ENCODE assay signal across 27 mouse cellular contexts in genomic region chr6:65531232-65531848, GRCm38 (mm10). TPM values are rescaled to one million over a fixed set of nuclear protein-coding genes. Genes with fewer than 3 reads are reported as not detected.
DNase-seq lines count a peak whose midpoint lies in the region; ATAC-seq and TF ChIP-seq lines count a peak whose summit lies in the region.
"Had no signal": no experiment of that assay in that cellular context is flagged by ENCODE, and none has a peak within 500 bp of the region (broad histone marks: within the 10 kb centered on the region; RNA-seq: fewer than 3 reads in every experiment).

No protein-coding gene starts in this region.

- H3K27me3 ChIP-seq in forebrain, embryonic 13.5 days: no peaks in the 10 kb centered on the region
- no peaks in the 10 kb centered on the region for H3K27me3 ChIP-seq in forebrain, embryonic 11.5 days (ENCODE audit: control insufficient read depth, insufficient read depth, low read length)
- no peaks in the 10 kb centered on the region for H3K27me3 ChIP-seq in lung, embryonic 14.5 days (ENCODE audit: insufficient read depth, low read length)
- no peaks in the 10 kb centered on the region for H3K27me3 ChIP-seq in midbrain, postnatal 0 days (ENCODE audit: insufficient read depth, low read length)
- H3K27me3 ChIP-seq: embryonic facial prominence, embryonic 15.5 days; heart, embryonic 12.5 days; hindbrain, embryonic 15.5 days; limb, embryonic 13.5 days; liver, embryonic 13.5 days; megakaryocyte, embryonic 14.5 days had no signal

- WGBS in forebrain, embryonic 13.5 days: 78% methylated on average over 3 of the region's 3 CpGs
- 83% methylated on average over 3 of the region's 3 CpGs for WGBS in forebrain, embryonic 11.5 days
- 48% methylated on average over 3 of the region's 3 CpGs for WGBS in lung, embryonic 14.5 days
- 66% methylated on average over 3 of the region's 3 CpGs for WGBS in midbrain, postnatal 0 days

- no peak for TF ChIP-seq CTCF in lung, embryonic 14.5 days (IDR thresholded peaks at IDR 0.05; ENCODE audit: low read depth)
- TF ChIP-seq CTCF in brain, embryonic 14.5 days (IDR thresholded peaks at IDR 0.05; ENCODE audit: borderline replicate concordance, extremely low read depth, insufficient read depth, insufficient read length): no peak
- TF ChIP-seq CTCF in midbrain, postnatal 0 days (IDR thresholded peaks at IDR 0.05): no peak

- H3K9me3 ChIP-seq in forebrain, embryonic 13.5 days (replicated peaks): no peaks in the 10 kb centered on the region
- no peaks in the 10 kb centered on the region for H3K9me3 ChIP-seq in forebrain, embryonic 11.5 days (ENCODE audit: control insufficient read depth, low read length)
- no peaks in the 10 kb centered on the region for H3K9me3 ChIP-seq in lung, embryonic 14.5 days (ENCODE audit: low read depth, low read length)
- H3K9me3 ChIP-seq in midbrain, postnatal 0 days (ENCODE audit: low read length): no peaks in the 10 kb centered on the region
- H3K9me3 ChIP-seq: embryonic facial prominence, embryonic 15.5 days; heart, embryonic 12.5 days; hindbrain, embryonic 15.5 days; limb, embryonic 13.5 days; liver, embryonic 13.5 days; megakaryocyte, embryonic 14.5 days had no signal

- TF ChIP-seq POLR2A in brain, embryonic 14.5 days (IDR thresholded peaks at IDR 0.05; ENCODE audit: borderline replicate concordance, extremely low read depth, insufficient read depth, insufficient read length, poor library complexity, severe bottlenecking): no peak

- H3K4me2 ChIP-seq in forebrain, embryonic 13.5 days: no peak overlapping the region
- no peak overlapping the region for H3K4me2 ChIP-seq in forebrain, embryonic 11.5 days (ENCODE audit: low read depth, low read length, severe bottlenecking)
- H3K4me2 ChIP-seq in lung, embryonic 14.5 days: no peak overlapping the region
- no peak overlapping the region for H3K4me2 ChIP-seq in midbrain, postnatal 0 days (ENCODE audit: low read depth, low read length, poor library complexity, severe bottlenecking)
- H3K4me2 ChIP-seq: embryonic facial prominence, embryonic 15.5 days; heart, embryonic 12.5 days; hindbrain, embryonic 15.5 days; limb, embryonic 13.5 days; liver, embryonic 13.5 days had no signal

- no peaks in the 10 kb centered on the region for H3K36me3 ChIP-seq in forebrain, embryonic 13.5 days (ENCODE audit: poor library complexity, severe bottlenecking)
- H3K36me3 ChIP-seq in forebrain, embryonic 11.5 days (ENCODE audit: control insufficient read depth, insufficient read depth, low read length): no peaks in the 10 kb centered on the region
- no peaks in the 10 kb centered on the region for H3K36me3 ChIP-seq in lung, embryonic 14.5 days (ENCODE audit: insufficient read depth)
- H3K36me3 ChIP-seq in midbrain, postnatal 0 days (ENCODE audit: insufficient read depth, low read length): no peaks in the 10 kb centered on the region
- H3K36me3 ChIP-seq: embryonic facial prominence, embryonic 15.5 days; heart, embryonic 12.5 days; hindbrain, embryonic 15.5 days; limb, embryonic 13.5 days; liver, embryonic 13.5 days had no signal

- H3K9ac ChIP-seq in forebrain, embryonic 13.5 days: no peak overlapping the region
- H3K9ac ChIP-seq in forebrain, embryonic 11.5 days (ENCODE audit: low read length): no peak overlapping the region
- H3K9ac ChIP-seq in lung, embryonic 14.5 days: no peak overlapping the region
- H3K9ac ChIP-seq in midbrain, postnatal 0 days (replicated peaks; ENCODE audit: low read length, poor library complexity, severe bottlenecking): no peak overlapping the region
- H3K9ac ChIP-seq: embryonic facial prominence, embryonic 15.5 days; heart, embryonic 12.5 days; hindbrain, embryonic 15.5 days; limb, embryonic 13.5 days; liver, embryonic 13.5 days had no signal

- ATAC-seq in forebrain, embryonic 13.5 days: peak; percentile 50; the same call in 1 of the 2 replicates
- ATAC-seq in forebrain, embryonic 11.5 days (replicated peaks; ENCODE audit: low FRiP score): no peak
- peak; percentile 69; the same call in 1 of the 2 replicates for ATAC-seq in lung, embryonic 14.5 days (ENCODE audit: insufficient read depth)
- ATAC-seq in midbrain, postnatal 0 days (ENCODE audit: low FRiP score): no peak
- ATAC-seq: CD4-positive, CD25-positive, alpha-beta regulatory T cell, adult 4 months; Patski had no signal

- H3K4me3 ChIP-seq in forebrain, embryonic 13.5 days: no peak overlapping the region
- H3K4me3 ChIP-seq in forebrain, embryonic 11.5 days (ENCODE audit: low read depth, low read length): no peak overlapping the region
- no peak overlapping the region for H3K4me3 ChIP-seq in lung, embryonic 14.5 days (ENCODE audit: low read depth, low read length)
- H3K4me3 ChIP-seq in midbrain, postnatal 0 days (ENCODE audit: low read depth, low read length): no peak overlapping the region
- H3K4me3 ChIP-seq: embryonic facial prominence, embryonic 15.5 days; gastrocnemius, adult 2 months; heart, embryonic 12.5 days; hindbrain, embryonic 15.5 days; limb, embryonic 13.5 days; liver, embryonic 13.5 days; megakaryocyte, embryonic 14.5 days; myocyte had no signal

- no peak overlapping the region for H3K27ac ChIP-seq in forebrain, embryonic 13.5 days
- H3K27ac ChIP-seq in forebrain, embryonic 11.5 days (ENCODE audit: low read depth, low read length): no peak overlapping the region
- no peak overlapping the region for H3K27ac ChIP-seq in lung, embryonic 14.5 days (ENCODE audit: low read depth)
- H3K27ac ChIP-seq in midbrain, postnatal 0 days (ENCODE audit: low read depth, low read length): no peak overlapping the region
- H3K27ac ChIP-seq: embryonic facial prominence, embryonic 15.5 days; gastrocnemius, adult 2 months; hindbrain, embryonic 15.5 days; limb, embryonic 13.5 days; liver, embryonic 13.5 days had no signal

- no peaks in the 10 kb centered on the region for H3K4me1 ChIP-seq in forebrain, embryonic 13.5 days
- no peaks in the 10 kb centered on the region for H3K4me1 ChIP-seq in forebrain, embryonic 11.5 days (replicated peaks; ENCODE audit: control insufficient read depth, insufficient read depth, low read length)
- no peaks in the 10 kb centered on the region for H3K4me1 ChIP-seq in lung, embryonic 14.5 days (ENCODE audit: insufficient read depth)
- no peaks in the 10 kb centered on the region for H3K4me1 ChIP-seq in midbrain, postnatal 0 days (ENCODE audit: insufficient read depth, low read length)
- H3K4me1 ChIP-seq: embryonic facial prominence, embryonic 15.5 days; heart, embryonic 12.5 days; hindbrain, embryonic 15.5 days; limb, embryonic 13.5 days; liver, embryonic 13.5 days had no signal

- no peak for DNase-seq in forebrain, embryonic 11.5 days (ENCODE audit: low spot score)
- DNase-seq in lung, embryonic 14.5 days: no peak
- DNase-seq in lung, postnatal 10 days: no peak
- peak; percentile 29 for DNase-seq in brain, embryonic 14.5 days (ENCODE audit: low read depth)
- DNase-seq in midbrain, postnatal 0 days (ENCODE audit: low spot score): peak; percentile 11
- no peak for DNase-seq in heart, adult 18-20 months
- DNase-seq in retina, embryonic 14.5 days (ENCODE audit: low spot score): no peak
- DNase-seq: adrenal gland, adult 8-10 months; cerebellum, postnatal 14 days; gastrocnemius, adult 2 months; heart, postnatal 14 days; kidney, adult 11 months; layer of hippocampus, postnatal 36 days; liver, embryonic 13.5 days; right cerebral cortex, adult 18-20 months had no signal

RNA-seq across cellular contexts. Expression of gene Tnip3, which starts 6.2 kb away (rescaled TPM):
- polyA plus RNA-seq in forebrain, embryonic 13.5 days (2015; fragmentation: Nextera tagmentation; extraction: Ambion mirVana): not detected in 2 replicates
- 0.17 TPM in 1 of 2 replicates, not detected in the other for polyA plus RNA-seq in forebrain, embryonic 11.5 days (2014; fragmentation: Nextera tagmentation; extraction: Ambion mirVana)
- 1.0 and 1.1 TPM in 2 replicates for polyA plus RNA-seq in lung, embryonic 14.5 days (2014; fragmentation: Nextera tagmentation; extraction: Ambion mirVana)
- polyA plus RNA-seq in brain, embryonic 14.5 days (2012; rRNA removed): not detected in 2 replicates
- total RNA-seq in midbrain, postnatal 0 days (2014; rRNA removed): not detected in 2 replicates
- 0.13 TPM in 1 of 2 replicates, not detected in the other for polyA plus RNA-seq in midbrain, postnatal 0 days (2015; fragmentation: Nextera tagmentation; extraction: Ambion mirVana)
- total RNA-seq in heart, adult 18-20 months (2021): 1 to 10 TPM; 2.6 to 3.2 TPM
- total RNA-seq: ES-E14; layer of hippocampus, adult 18-20 months; layer of hippocampus, postnatal 36 days; left cerebral cortex, postnatal 14 days had no signal
- polyA plus RNA-seq: hindbrain, embryonic 15.5 days had no signal

Comparison
In these comparisons a context has a peak if more than half of its experiments do, and no peak if none do; other contexts are left out.
1. ATAC-seq: peak in forebrain, embryonic 13.5 days (single experiment) and lung, embryonic 14.5 days (single experiment); none in forebrain, embryonic 11.5 days (single experiment) and midbrain, postnatal 0 days (single experiment).
2. DNase-seq: peak in brain, embryonic 14.5 days (single experiment) and midbrain, postnatal 0 days (single experiment); none in forebrain, embryonic 11.5 days (single experiment), lung, embryonic 14.5 days (single experiment), lung, postnatal 10 days (single experiment), heart, adult 18-20 months (0 of 2) and retina, embryonic 14.5 days (single experiment).